Mouse (Mus musculus): Measurements from ENCODE around the gene Zfyve9.

DNA sequence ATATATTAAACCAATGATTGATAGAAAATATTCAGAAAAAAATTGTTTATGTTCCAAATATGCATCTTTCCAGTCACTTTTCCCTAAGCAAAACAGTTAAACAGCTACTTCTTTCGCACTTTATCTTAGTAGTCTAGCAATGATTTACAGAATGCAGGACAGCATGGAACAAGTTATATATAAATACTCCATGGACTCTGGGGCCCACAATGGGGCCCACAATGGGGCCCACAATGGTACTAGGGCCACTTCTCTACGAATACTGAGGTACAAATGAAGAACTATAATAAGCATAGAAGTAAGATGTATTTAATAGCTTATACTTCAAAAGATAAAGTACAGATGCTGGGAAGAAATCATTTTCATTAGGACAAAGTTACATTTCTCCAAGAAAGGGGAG, 56.5 kb downstream of the Zfyve9 start:
- TF ChIP-seq CTCF (IDR thresholded peaks at IDR 0.05; ENCODE audit: low read depth) (no peak), EP300 (IDR thresholded peaks at IDR 0.05; ENCODE audit: low read depth) (no peak)
